Mouse (Mus musculus): Measurements from ENCODE around the gene Med18.
"Not testable (repeated sequence)": the region's sequence is repeated elsewhere in the genome, so short reads cannot be mapped to it uniquely, and the experiment has no call there.

Med18 gene

DNA sequence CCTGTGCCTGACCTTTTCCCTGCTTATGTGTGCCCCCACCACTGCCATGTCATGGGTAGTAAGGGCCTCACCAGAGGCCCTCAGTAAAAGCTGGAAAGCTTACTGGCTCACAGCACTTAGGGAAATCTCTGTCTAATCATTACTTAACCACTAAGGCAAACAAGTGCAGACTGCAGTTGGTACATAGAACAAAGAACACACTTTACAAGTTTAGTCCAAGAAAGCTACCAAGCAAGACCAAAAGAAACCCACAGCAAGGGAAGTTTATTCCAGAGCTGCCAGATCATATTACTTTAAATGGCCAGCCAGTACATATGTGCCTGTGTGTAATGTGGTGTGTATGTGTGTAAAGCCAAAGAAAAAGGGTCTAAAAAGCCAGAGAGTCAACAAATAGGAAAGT lies 47.8 kb downstream of the Med18 start:
- DNase-seq, result no peak

- DNase-seq, result not testable (repeated sequence)
Measured at GRCm38 (mm10) chr4:132413257-132413656, 50.5 kb downstream of the Med18 start.

- peak; percentile 13 to 16 for DNase-seq
Measured at GRCm38 (mm10) chr4:132411322-132412094, 52.2 kb downstream of the Med18 start.

DNA sequence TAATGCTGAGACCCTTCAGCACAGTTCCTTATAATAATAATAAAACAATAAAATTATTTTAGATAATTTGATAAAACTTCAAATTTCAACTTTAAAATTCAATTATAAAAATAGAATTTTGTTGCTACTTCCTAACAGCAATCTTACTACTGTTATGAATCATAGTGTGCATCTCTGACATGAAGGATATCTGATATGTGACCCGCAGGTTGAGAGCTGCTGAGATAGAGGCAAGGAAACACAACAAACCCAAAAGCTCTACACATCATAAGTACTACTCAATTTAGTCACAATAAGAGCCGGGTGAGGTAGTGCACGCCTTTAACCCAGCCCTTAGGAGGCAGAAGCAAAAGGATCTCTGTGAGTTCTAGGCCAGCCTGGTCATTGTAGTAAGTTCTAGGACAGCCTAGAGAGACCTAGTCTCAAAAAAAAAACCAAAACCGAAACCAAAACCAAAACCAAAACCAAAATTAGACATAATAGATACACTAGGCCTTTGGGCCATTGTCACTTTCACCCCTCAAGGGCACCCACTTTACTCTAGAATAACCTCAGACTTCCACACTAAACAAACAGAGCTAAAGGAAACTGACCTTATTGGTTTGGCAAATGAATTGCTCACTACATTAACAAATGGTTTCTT lies 54.0 kb downstream of the Med18 start:
- no peak for DNase-seq
